ENCODE assay signal across 15 mouse cellular contexts in genomic region chr8:36014862-36015261, GRCm38 (mm10).
A peak's percentile ranks its signal among the peaks of the same experiment; 100 is the strongest.
DNase-seq lines count a peak whose midpoint lies in the region; ATAC-seq and TF ChIP-seq lines count a peak whose summit lies in the region.
"Had no signal": no experiment of that assay in that cellular context is flagged by ENCODE, and none has a peak within 500 bp of the region (broad histone marks: within the 10 kb centered on the region; RNA-seq: fewer than 3 reads in every experiment).

No protein-coding gene starts in this region.

- no peak overlapping the region for H3K4me2 ChIP-seq in hindbrain, embryonic 13.5 days
- no peak overlapping the region for H3K4me2 ChIP-seq in hindbrain, embryonic 12.5 days (replicated peaks)
- no peak overlapping the region for H3K4me2 ChIP-seq in forebrain, embryonic 15.5 days (replicated peaks)
- H3K4me2 ChIP-seq: liver, embryonic 15.5 days had no signal

- H3K36me3 ChIP-seq in hindbrain, embryonic 13.5 days, result no peaks in the 10 kb centered on the region
- H3K36me3 ChIP-seq in hindbrain, embryonic 12.5 days, result no peaks in the 10 kb centered on the region
- no peaks in the 10 kb centered on the region for H3K36me3 ChIP-seq in forebrain, embryonic 15.5 days
- no peaks in the 10 kb centered on the region for H3K36me3 ChIP-seq in heart, embryonic 10.5 days
- H3K36me3 ChIP-seq: G1E; limb, embryonic 10.5 days; liver, embryonic 15.5 days had no signal

- peak overlapping the region; percentile 49 for H3K27ac ChIP-seq in hindbrain, embryonic 13.5 days
- H3K27ac ChIP-seq in hindbrain, embryonic 12.5 days, result no peak overlapping the region
- H3K27ac ChIP-seq in layer of hippocampus, adult 2 months, result peak overlapping the region; percentile 7; the same call in 1 of the 2 replicates
- H3K27ac ChIP-seq in forebrain, embryonic 15.5 days (replicated peaks), result peak overlapping the region; percentile 33
- H3K27ac ChIP-seq in heart, embryonic 10.5 days, result no peak overlapping the region
- H3K27ac ChIP-seq: limb, embryonic 10.5 days; liver, embryonic 15.5 days; macrophage had no signal

- H3K9me3 ChIP-seq in hindbrain, embryonic 13.5 days, result no peaks in the 10 kb centered on the region
- H3K9me3 ChIP-seq in hindbrain, embryonic 12.5 days (replicated peaks), result no peaks in the 10 kb centered on the region
- no peaks in the 10 kb centered on the region for H3K9me3 ChIP-seq in forebrain, embryonic 15.5 days
- no peaks in the 10 kb centered on the region for H3K9me3 ChIP-seq in heart, embryonic 10.5 days
- H3K9me3 ChIP-seq: G1E; limb, embryonic 10.5 days; liver, embryonic 15.5 days had no signal

- DNase-seq in layer of hippocampus, adult 2 months (ENCODE audit: low spot score in 2 of 2), result peak in 1 of 2 experiments; percentile 60
- no peak for DNase-seq in layer of hippocampus, adult 9-10 months (ENCODE audit: low spot score)
- DNase-seq in Muller cell, postnatal 12 days (ENCODE audit: inconsistent ontology term), result peak; percentile 56
- DNase-seq in adrenal gland, postnatal 36 days, result no peak
- DNase-seq in heart, embryonic 10.5 days (ENCODE audit: low spot score), result no peak
- DNase-seq: cerebellum, adult 9-10 months; spleen, adult 18-20 months had no signal

- H3K9ac ChIP-seq in hindbrain, embryonic 13.5 days, result no peak overlapping the region
- H3K9ac ChIP-seq in hindbrain, embryonic 12.5 days, result no peak overlapping the region
- H3K9ac ChIP-seq in forebrain, embryonic 15.5 days (replicated peaks), result no peak overlapping the region
- H3K9ac ChIP-seq: liver, embryonic 15.5 days had no signal

- ATAC-seq in hindbrain, embryonic 13.5 days (ENCODE audit: low FRiP score), result peak; percentile 18; the same call in 1 of the 2 replicates
- no peak for ATAC-seq in hindbrain, embryonic 12.5 days (ENCODE audit: low FRiP score)
- peak; percentile 77 for ATAC-seq in forebrain, embryonic 15.5 days (replicated peaks)
- ATAC-seq: intestine, embryonic 16.5 days had no signal

- TF ChIP-seq CTCF in layer of hippocampus, adult 2 months (conservative IDR thresholded peaks at IDR 0.05), result no peak

- no peaks in the 10 kb centered on the region; the same call in 1 of the 2 replicates for H3K27me3 ChIP-seq in hindbrain, embryonic 13.5 days
- no peaks in the 10 kb centered on the region for H3K27me3 ChIP-seq in hindbrain, embryonic 12.5 days
- no peaks in the 10 kb centered on the region for H3K27me3 ChIP-seq in forebrain, embryonic 15.5 days
- H3K27me3 ChIP-seq in heart, embryonic 10.5 days (ENCODE audit: insufficient read depth, poor library complexity, severe bottlenecking), result no peaks in the 10 kb centered on the region
- H3K27me3 ChIP-seq: liver, embryonic 15.5 days had no signal

- peaks cover 43% of the 10 kb centered on the region for H3K4me1 ChIP-seq in hindbrain, embryonic 13.5 days (replicated peaks)
- H3K4me1 ChIP-seq in hindbrain, embryonic 12.5 days, result peaks cover 14% of the 10 kb centered on the region
- peaks cover 47% of the 10 kb centered on the region for H3K4me1 ChIP-seq in forebrain, embryonic 15.5 days
- H3K4me1 ChIP-seq in heart, embryonic 10.5 days, result peaks cover 7% of the 10 kb centered on the region; the same call in 1 of the 2 replicates
- H3K4me1 ChIP-seq: liver, embryonic 15.5 days had no signal

- no peak overlapping the region for H3K4me3 ChIP-seq in hindbrain, embryonic 13.5 days
- no peak overlapping the region for H3K4me3 ChIP-seq in hindbrain, embryonic 12.5 days
- no peak overlapping the region for H3K4me3 ChIP-seq in layer of hippocampus, adult 2 months
- no peak overlapping the region for H3K4me3 ChIP-seq in forebrain, embryonic 15.5 days
- no peak overlapping the region for H3K4me3 ChIP-seq in heart, embryonic 10.5 days
- H3K4me3 ChIP-seq: limb, embryonic 10.5 days; liver, embryonic 15.5 days had no signal

- 50% methylated on average over 8 of the region's 8 CpGs for WGBS in hindbrain, embryonic 13.5 days
- 66% methylated on average over 8 of the region's 8 CpGs for WGBS in hindbrain, embryonic 12.5 days
- 21% methylated on average over 8 of the region's 8 CpGs for WGBS in forebrain, embryonic 15.5 days
- 83% methylated on average over 8 of the region's 8 CpGs for WGBS in heart, embryonic 10.5 days

Comparison
In these comparisons a context has a peak if more than half of its experiments do, and no peak if none do; other contexts are left out.
1. H3K27ac ChIP-seq: peak in hindbrain, embryonic 13.5 days (single experiment), layer of hippocampus, adult 2 months (single experiment) and forebrain, embryonic 15.5 days (single experiment); none in hindbrain, embryonic 12.5 days (single experiment) and heart, embryonic 10.5 days (single experiment).